Mouse (Mus musculus): ENCODE results near the gene C1rl.

DNA sequence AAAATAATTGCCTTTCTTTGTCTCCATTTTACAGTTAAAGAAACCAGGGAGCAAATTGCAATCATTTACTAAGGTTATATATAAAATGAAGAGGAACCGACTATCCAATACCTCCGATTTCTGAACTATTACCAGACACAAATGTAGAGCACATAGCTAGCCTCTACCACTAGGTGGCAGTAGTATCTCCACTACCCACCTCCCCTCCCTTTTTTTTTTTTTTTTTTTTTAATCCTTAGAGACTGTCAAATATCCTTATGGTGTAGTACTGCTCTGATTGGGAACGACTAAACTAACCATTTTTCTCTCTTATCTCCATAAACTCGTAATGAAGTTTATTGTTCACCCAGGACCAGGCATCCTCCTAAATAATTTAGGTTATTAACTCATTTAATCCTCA lies 12.6 kb upstream of the C1rl start:
- peak; percentile 75 for TF ChIP-seq CTCF (IDR thresholded peaks at IDR 0.05; ENCODE audit: low read depth)
- no peak for TF ChIP-seq EP300 (optimal IDR thresholded peaks at IDR 0.05)
